Mouse (Mus musculus) thymus, postnatal 14 days (tissue): ENCODE measurements at regions not wholly inside any gene's neighbourhood (a gene's known extent, or its start where the extent isn't known, plus 50 kb on each side); places are given as distances from the start of the nearest gene placed in this dataset.

Experiments used
- DNase-seq: peaks from one replicate; pipeline ENCODE4 v3.0.0; 2021

DNA sequence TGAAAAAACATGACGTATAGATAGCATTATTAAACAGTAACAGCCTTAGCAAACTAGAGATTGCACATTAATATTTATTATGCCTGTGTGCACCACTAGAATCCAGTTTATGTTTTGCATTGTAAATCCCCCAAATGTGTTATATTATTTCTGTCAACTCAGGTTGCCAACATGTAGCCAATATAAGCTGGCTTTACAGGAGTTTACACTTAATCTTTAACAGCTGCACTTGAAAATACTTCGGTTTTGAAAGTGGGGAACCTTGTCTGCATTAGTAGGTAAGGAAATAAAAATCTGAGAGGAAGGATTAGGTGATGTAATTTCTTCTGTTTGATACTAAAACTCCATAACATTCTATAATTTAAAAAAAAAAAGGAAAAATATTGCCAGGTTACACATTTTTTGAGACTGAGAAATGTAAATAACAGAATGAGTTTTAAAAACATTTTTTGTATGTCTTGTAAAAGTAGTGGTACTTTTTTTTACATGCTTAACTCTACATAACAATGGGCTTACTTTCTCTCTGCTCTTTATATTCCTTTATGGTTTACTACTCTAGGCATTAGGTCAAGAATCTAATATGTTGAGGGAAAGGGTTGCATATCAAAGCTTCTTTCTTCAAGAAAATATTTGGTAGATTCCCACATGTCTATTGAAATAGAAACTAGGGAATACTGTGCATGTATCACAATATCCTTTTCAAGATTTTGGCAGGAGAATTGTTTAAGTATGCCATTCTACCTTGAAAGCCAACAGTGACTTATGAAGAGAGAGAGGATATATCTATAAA, 214.2 kb upstream of the Adamts5 start:
- no peak for DNase-seq

DNA sequence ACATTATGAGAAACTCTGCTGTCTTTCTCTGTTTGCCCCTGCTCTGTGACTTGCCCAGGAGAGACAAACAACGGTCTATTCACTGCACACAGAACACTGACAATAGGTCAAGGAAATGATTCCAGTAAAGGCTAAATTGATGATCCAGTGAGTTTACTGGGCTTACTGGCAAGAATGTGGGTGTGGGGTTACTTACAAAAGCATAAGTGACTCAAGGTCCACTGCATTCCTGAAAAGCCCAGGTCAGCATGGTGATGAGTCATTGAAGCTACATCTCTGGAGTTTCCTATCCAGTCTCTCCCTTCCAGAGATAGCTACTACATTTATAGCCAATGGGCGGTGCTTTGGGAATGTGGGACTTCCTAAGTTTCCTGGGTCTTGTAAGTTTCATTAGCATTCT, 192.8 kb upstream of the Adamts5 start:
- no peak for DNase-seq

DNA sequence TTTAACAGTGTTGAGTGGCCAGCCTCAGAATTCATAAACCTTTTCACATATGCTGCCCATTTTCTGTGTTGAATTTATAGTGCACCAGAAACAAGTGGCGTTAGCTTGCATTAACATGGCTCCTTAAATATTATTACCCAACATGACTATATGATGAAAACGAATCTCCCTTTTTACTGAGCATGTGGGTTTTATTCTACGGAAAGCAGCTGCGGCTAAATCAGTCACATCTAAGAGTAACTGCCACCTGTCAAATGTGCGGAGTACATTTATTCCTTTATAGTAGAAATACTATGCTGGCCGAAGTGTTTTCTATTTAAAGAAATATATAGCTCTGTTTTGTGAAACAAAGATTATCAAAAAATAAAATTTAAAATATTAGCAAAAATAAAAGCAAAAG, 188.5 kb upstream of the Adamts5 start:
- DNase-seq: no peak

DNA sequence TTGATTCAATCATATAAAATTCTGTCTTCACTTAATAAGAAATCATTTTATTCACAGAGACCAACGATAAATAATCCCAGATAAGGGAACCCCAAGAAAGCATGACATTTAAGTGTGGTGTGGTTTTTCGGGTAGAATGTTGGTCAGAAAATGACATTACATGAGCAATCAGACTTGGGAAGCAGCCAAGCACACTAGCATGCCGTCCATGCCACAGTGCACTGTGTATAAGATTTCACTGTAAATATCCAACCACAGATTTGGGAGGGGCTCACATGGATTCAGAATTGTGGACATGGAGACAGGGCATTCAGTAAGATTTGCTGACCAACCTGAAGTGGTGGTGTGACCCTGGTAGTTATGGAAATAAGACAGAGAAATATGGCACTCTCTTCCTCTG, 185.8 kb upstream of the Adamts5 start:
- no peak for DNase-seq

DNA sequence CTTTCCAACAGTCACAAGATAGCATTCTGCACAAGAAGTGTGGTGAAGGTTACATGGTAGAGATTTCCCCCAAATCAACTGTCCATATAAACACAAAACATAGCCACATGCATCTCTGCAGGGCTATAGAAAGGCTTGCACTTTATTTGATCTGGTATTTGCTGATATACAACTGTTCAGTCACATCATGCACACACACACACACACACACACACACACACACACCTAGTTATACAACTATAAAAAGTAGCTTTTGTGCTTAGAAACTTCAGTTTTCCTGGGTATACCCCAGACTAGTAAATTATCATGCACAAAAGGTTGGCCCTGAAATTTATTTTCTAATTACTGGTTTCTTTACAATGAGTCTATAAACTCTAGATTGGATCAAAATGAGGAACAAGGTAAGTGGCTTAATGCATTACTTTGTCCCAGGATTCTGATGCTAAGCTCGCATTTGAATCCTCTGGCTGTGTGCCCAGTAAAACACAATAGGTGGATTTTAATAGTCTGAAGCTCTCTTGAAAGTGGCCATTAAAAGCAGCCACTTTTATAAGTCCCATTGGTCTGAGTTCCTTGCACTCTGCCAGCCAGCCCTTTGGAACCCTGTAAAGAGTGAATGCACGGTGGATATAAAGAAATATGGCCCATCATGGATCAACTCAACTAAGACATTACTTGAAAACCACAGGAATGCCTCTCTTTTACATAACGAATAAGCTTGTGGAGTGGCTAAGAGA, 166.2 kb upstream of the Adamts5 start:
- no peak for DNase-seq

DNA sequence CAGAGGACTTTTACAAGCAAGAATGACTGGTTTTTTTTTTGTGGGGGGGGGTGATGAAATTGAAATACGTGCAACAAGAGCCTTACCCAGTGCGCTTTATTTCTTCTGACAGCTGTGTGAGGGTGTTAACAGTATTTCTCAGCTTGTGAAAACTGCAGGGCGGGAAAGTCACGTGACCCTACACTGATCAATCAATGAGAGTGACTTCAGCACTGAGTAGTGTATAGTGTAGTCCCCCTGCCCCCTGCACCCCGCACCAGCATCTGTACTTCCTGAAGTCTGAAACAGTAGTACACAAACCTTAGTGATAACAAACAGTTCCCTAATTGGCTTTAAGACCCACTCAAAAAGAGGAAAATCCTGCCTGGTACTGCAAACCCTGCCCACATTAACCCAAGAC, 158.5 kb upstream of the Adamts5 start:
- DNase-seq: no peak

DNA sequence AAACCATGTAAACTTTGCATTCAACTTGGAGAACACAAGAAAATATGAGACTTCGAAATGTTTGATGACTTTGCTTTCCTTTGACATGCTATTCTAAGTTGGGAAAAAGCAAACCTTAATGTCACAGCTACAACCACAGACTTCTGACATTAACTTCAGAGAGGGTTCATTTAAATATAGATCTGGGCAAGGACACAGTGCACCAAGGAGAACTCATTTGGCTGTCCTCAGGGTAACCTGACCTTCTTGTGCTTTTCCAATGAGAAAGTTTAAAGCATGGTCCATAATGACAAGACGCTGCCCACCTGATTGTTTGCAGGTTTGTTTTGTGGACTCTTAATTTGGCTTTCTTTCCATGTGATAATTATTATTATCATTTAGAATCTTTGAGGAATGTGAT, 143.1 kb upstream of the Adamts5 start:
- DNase-seq: no peak

DNA sequence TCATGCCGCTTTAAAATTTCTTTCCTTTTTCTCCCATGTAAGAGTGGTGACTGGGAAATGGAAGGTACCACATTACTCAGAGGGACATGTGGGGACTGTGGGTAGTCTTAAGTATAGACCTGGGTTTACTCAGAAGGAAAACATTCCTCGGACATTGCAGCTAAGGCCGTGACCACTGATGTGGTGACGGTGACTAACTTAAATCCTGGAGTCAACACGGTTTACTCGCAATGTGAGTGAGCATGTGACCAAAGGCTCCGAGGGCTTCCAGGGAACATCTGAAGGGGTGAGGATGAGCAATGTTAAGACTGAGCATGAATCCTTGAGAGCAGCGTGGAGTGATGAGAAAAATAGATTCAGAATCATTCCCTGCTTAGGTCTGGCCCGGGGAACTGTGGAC, 133.1 kb upstream of the Adamts5 start:
- no peak for DNase-seq

DNA sequence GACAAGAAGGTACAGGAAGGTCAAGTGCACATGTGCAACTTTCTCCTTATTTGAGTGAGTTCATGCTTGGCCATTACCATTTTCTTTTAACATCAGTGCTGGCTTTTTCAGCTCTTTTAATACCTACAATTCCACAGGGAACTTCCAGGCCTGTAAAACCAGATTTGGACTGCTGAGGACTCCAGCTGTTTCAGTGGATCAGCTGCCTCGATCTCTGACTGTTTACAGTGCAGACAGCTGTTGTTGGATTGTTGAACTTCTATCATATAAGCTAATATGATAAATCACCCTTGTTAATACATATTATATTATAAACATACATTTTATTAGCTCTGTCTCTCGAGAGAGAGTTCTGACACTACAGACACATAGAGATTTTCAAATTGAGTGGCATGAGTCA, 126.1 kb upstream of the Adamts5 start:
- DNase-seq: no peak

DNA sequence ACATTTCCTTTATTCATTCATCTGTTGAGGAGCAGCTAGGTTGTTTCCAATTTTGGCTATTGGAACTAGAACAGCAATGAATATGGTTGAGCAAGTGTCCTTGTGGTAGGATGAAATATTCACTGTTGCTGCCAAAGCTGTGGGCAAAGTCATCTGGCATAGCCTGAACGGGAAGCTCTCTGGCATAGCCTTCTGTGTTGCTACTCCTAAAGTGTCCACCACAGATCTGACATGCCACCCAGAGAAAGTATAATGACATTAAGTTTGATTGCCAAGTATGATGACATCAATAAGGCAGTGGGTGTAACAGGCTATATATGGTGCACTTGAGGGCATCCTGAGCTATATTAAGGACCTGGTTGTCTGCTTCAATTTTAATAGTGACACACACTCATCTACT, 113.7 kb upstream of the Adamts5 start:
- DNase-seq: no peak

DNA sequence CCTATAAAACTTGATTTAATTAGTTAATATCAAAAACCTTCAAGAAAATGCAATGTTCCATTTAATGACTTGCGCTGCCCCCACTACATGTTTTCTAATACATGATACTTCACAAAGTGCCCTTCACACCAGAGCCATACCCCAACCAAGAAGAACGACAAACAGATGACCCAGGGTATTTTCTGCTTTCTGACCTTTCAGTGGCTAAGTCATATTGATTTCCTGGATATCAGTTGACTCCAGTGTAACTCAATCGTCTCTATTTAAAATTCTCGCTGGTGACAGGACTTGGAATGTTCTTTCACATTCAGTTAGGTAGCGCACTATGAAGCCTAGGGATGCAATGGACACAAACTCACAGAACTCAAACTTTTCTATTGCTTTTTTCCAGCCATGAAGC, 109.4 kb upstream of the Adamts5 start:
- DNase-seq: no peak

DNA sequence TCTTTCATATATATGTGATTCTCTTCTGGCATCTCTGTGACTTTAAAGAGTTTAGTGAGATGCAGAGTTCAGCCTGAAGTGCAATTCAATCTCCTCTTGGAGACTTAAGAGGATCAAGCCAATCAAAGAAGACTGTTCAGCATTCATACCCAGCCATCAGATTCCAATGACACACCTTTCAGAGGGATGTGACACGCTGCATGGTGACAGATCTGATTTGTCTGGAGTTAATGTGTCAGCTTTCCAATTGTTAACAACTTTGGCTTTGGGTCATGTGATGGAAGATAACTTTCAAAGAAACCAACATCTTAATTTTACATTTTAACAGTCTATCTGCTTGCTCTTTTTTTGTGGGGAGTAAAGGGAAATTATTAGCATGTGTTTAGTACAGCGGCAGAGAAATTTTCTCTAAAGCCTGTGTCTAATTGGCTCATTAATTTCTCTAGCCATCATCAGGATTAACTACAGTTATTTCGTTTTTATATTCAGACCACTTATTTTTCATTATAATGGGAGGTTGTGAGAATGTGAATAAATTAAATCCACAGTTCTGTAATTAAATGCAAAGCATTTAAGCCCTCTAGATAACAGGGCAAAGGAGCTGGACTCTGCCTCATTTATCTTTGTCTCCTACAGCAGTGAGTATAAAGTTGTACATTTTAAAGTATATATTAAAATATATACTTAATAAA, 108.2 kb upstream of the Adamts5 start:
- no peak for DNase-seq

DNA sequence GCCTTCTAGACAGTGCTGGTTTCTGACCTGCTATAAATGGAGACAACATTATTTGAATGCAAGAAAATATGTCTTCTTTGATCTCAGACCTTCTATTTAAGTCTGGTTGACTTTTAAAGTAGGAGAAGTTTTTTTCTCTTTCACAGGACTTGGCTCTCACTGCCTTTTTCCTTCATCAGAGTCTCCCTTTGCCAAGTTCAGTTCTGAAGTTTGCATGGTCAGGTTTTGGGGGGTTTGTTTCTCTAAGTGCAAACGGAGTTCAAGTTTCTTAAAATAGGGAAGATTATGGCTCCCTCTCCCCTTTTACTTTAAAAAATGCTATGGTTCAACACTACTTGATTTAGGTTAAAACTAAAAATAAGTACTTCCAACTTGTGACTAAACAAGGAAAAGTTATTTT, 106.2 kb upstream of the Adamts5 start:
- no peak for DNase-seq

DNA sequence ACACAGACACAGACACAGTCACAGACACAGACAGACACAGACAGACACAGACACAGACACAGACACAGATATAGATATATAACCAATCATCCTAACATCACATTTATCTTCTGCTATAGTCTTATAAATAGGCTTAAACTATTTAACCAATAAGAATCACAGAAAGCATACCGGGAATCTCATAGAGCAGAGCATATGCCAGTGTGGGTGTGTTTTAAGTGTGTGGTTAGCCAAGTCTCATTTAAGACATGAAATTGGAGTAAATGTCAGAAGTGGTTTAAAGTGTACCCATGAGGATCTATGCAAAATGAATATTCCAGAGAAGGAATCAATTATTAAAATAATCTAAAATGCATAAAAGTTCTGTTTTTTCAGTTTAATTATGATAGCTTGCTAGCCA, 99.2 kb upstream of the Adamts5 start:
- no peak for DNase-seq

DNA sequence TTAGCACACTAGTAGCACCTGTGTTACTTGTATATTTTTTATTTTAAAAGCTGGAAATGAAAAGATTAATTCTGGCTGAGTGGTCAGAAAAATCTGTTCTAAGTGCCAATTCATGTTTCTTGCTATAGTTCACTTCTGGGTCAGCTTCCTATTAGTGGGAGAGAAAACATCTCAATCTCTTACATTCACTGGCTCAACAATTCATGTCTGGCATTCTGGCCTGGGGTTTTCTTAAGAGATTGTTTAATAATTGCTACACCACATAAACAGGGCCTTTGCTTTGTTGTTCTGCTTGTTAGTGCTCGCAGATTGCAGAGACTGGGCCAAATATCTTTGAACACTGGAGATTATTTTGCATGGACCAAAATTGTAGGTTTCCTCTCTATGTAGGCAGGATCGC, 84.2 kb upstream of the Adamts5 start:
- no peak for DNase-seq

DNA sequence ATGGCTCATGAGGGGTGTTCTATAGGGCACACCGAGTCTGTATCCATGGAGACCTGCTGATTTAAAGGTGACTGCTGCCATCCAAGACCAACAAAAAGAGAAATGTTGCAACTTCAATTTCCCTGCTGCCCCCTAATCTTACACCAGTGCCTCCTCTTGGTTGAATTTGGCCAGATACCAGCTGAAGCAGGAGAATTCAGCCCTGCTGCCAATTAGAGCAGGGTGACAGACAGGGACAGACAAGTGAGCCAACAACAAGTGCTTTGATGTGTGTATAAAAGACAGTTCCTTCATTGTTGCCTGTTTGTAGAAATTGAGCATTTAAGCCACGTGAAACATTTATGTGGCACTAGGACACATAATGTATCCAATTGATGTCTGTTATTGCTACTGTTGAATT, 75.5 kb upstream of the Adamts5 start:
- DNase-seq: no peak

DNA sequence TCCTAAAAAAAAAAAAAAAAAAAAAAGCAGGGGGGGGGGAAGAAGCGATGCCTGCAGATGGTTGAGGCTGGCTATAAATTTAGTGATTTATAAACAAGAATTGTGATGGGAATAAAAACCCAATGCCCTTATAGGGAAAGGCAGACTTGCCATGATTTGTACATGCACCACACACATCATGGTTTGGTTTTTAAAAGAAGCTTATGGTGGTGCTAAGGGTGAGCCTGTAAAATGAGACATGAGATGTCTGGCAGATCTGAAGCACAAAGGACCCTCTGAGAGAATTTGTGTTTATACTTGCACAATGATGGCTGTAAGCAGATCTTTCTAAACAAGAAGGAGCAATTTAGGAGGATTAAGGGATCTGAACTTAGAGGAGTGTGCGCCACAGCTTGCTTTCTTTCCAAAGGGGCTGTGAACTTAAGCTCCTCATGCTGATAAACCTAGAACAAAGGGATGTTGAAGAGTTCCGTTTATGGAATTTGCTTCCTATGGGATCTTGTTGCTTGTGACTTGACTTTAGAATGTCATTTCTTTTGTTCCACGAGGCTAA, 65.3 kb upstream of the Adamts5 start:
- DNase-seq: no peak

DNA sequence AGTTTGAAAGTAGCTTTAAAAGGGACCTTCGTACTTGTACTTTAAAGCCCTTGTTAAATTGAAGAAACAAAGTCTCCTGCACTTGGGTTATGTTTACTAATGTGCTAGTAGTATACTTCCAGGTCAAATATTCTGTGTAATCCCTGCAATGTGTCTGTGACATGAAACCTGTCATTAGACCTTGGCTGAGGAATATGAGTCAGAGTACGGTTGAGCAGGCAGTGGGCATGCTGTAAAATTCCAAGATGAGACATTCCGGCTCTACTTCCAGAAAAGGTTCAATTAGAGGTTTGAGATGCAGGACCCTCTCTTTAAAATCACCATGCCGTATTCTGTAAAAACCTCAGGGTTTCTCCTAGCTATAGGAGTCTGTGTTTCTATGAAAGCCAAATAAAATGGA, 64.6 kb upstream of the Adamts5 start:
- no peak for DNase-seq

DNA sequence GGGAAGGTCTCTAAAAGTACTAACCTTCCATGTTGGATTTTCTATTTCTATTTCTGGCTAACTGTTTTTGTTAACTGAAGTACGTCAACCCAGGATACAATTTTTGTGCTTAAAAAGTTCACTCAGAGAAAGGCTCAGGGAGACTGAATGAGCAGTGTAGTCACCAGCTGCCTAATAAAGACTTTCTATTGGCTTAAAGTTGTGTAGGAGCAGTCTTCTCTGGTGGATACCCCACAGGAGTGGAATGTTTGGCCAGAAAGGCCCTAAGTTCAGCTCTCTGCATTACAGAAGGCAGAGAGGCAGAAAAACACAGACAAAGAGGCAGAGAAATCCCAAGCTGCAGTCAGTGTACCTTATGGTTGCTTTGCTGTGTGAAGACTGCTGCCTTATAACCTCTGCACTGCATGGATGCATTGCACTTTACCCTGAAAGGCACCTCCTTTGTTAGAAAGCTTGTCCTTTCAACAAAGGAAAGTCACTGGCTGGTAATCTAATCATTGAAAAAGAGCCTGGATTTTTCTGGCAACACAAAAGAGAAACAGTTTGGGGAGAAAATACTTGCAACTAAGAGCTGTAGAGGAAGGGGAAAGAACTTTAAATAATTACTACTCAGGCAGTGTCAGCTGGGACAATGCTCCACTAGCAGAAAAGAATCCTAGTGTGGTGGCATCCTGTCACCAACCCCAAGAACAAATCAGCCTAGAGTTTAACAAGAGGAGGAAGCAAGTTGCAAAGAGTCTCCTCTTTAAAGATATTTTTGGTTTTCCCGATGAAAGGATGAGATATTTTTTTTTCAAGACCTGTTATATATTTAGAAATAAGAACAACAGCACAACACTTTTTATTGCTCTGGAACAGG, 63.0 kb upstream of the Adamts5 start:
- no peak for DNase-seq

DNA sequence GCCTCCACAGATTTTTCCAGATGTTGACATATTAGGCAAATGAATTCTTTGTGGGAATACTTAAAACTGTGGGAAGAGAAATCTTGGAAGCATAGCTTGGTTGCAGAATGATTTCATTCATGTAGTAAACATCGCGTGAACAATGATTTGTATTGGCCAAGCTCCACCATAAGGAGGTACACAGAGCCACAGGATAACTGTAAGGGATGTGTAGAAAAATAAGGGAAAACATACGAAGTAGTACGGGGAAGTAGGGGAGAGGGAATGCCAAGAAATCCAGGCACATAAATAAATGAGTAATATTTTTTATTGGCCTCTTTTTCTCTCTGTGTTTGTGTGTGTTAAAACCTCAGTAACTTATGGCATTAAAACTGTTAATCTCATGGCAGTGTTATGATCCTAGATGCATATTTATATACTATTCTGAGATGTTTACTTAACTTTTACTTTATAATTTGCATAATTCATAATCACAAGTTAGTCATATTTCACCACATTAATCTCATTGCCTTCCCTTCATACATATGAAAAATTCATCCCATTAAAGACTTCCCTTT, 54.5 kb upstream of the Adamts5 start:
- no peak for DNase-seq

DNA sequence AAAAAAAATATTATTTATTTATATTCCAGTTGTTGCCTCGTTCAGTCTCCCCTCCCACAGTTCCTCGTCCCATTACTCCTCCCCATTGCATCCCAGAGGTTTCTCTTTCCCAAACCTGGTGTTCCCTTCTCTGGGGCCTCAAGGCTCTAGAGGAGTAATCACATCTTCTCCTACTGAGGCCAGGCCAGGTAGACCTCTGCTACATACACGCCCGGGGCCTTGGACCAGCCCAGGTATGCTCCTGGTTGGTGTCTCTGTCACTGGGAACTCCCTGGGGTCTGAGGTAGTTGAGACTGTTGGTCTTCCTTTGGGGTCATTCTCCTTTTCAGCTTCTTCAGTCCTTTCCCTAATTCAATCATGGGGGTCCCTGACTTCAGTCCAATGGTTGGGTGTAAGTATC, 50.0 kb upstream of the Adamts5 start:
- no peak for DNase-seq
